Mouse (Mus musculus) heart, postnatal 25 days (tissue): ENCODE measurements around the gene A230072I06Rik. TPM values are rescaled to one million over a fixed set of nuclear protein-coding genes. Genes with fewer than 3 reads are reported as not detected.

Experiments
- DNase-seq: peaks from one replicate; pipeline ENCODE4 v3.0.0; 2022; ENCODE audit warnings: low spot score
- intact Hi-C: fragments of 180-260 bp; cut with DNase I; formaldehyde crosslinking; loops from one replicate; pipeline ENCODE4 v1.15.1; 2025
- total RNA-seq, 2 experiments: library from RNA; stranded (reverse); gene quantifications; 2 replicates each; pipeline ENCODE4 v1.2.3; 2021

The A230072I06Rik gene
- total RNA-seq, 2 experiments from 2014 or later, result not detected

GRCm38 (mm10) chr8:12319755-12320455 is 41.3 kb downstream of the A230072I06Rik start:
- intact Hi-C loops, result no loop called here
- no peak for DNase-seq

- intact Hi-C loops, result no loop called here
- DNase-seq, result no peak
Observed at GRCm38 (mm10) chr8:12322071-12322470, 43.5 kb downstream of the A230072I06Rik start.

GRCm38 (mm10) chr8:12323238-12323637 is 44.6 kb downstream of the A230072I06Rik start:
- intact Hi-C loops, result no loop called here
- DNase-seq, result no peak

GRCm38 (mm10) chr8:12324561-12324960 is 45.9 kb downstream of the A230072I06Rik start:
- no peak for DNase-seq
- intact Hi-C loops, result no loop called here

- DNase-seq, result no peak
- intact Hi-C loops, result no loop called here
Observed at GRCm38 (mm10) chr8:12324991-12325601, 46.5 kb downstream of the A230072I06Rik start.

GRCm38 (mm10) chr8:12327187-12327586 is 48.6 kb downstream of the A230072I06Rik start:
- intact Hi-C loops, result no loop called here
- no peak for DNase-seq

- intact Hi-C loops, result no loop called here
- DNase-seq, result no peak
Observed at GRCm38 (mm10) chr8:12327707-12328471, 49.3 kb downstream of the A230072I06Rik start.

GRCm38 (mm10) chr8:12328476-12328875 is 49.9 kb downstream of the A230072I06Rik start:
- DNase-seq, result no peak
- intact Hi-C loops, result no loop called here

- DNase-seq, result no peak
- intact Hi-C loops, result no loop called here
Observed at GRCm38 (mm10) chr8:12330066-12330465, 51.4 kb downstream of the A230072I06Rik start.

Other genes with a start within 250 kb of the A230072I06Rik start
- not detected for gene Sox1, start 116.5 kb downstream of the A230072I06Rik start, total RNA-seq